Mouse (Mus musculus): ENCODE results near the gene Rps6ka4.

Gene Rps6ka4

DNA sequence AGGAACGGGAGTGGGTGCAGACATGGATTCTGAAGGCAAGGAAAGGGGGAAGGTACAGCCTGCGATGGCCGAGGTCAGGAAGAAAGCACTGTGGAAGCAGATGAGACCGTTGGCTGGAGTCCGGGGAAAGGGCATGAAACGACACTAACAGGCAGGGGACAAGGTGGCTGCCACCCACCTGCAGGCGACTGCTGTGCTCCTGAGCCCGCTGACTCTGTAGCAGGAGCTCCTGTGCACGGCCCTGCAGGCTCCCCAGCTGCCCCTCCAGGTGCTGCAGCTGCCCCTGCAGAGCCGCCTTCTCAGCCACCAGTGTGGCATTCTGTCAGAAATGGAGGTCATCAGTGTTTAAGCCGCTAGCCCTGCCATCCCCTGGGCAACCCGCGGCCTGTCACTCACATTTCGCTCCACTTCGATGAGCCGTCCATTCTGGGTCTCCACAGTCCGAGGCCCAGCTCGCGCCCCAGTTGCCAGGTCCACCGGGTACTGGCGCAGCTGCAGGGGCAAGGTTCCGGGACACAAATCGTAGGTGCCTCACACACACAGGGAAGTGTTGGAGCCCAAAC, 9.2 kb upstream of the Rps6ka4 start:
- no peak for DNase-seq

DNA sequence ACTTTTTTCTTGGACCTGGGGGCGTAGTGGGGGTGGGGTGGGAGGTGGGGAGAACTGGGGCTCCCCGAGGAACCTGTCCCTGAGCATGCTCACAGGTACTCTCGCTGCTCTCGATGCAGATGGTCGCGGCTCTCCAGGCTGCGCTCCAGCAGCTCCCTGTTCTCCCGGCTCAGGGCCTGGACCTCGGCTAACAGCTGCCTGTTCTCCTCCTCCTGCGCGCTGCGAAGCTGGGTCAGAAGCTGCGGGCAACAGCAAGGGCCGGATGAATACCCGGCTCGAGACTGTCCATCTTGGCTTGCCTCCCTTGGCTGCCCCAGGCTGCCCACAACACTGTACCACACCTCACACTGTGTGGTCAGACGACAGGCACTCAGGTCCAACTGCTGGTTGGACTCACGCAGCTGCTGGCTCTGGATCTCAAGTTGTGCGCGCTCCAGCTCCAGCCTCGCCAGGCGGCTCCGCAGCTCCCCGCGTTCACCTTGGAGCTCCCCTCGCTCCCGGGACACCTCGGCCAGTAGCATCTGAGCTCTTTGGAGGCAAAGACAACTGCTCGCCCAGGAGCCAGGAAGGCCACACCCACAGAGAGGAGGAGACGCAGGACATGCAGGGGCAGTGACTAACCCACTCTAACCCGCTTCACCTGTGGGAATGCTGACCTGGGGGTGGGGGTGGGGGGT, 7.5 kb upstream of the Rps6ka4 start:
- peak in 1 of 2 experiments; percentile 55 for DNase-seq

DNA sequence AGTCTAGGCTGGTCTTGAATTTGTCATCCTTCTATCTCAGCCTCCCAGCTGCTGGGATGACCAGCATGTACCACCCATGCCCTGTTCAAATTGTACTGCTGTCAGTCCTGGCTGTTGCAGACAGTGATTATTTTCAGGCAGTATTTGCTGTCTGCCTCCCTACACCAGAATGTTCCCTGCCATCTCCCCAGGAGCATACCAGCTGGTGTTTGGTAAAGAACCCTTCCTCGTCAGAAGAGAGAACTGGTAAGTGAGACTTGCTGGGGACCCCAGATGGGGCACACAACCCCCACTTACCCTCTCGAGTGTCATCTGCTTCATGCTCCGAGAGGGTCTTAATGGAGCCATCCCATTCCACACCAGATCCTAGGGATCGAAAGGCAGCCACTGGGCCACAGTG, 5.6 kb upstream of the Rps6ka4 start:
- DNase-seq: no peak

DNA sequence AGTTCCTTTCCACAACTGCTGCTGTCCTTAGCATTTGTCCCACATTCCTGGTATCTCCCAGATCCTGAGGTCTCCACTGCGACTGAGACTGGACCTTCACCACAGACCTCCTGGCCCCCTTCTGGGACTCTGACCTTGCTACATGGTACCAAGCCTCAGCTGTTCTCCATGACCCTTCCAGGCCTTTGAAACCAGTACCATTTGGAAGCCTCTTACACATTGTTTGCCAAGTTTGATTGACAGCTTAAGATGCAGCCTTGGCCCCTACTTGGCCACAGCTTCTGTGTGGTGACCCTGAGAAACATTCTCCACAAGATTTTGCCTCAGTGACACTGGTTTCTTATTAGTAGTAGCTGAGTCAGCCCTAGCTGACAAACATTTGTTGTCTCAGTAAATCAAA, 1.9 kb upstream of the Rps6ka4 start:
- no peak for DNase-seq

DNA sequence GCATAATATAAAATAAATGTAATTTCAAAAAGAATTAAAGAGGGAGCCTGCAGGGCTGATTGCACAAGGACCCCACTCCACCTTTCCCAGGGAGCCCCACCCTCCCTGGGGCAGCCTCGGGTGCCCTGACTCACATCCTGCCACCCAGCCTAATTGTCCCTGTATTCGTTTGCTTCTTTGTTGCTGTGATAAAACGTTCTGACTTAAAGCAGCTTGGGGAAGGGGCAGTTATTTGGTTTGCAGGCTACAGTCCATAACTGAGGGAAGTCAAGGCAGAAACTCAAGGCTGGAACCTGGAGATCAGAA, 809 bp upstream of the Rps6ka4 start:
- DNase-seq: no peak

DNA sequence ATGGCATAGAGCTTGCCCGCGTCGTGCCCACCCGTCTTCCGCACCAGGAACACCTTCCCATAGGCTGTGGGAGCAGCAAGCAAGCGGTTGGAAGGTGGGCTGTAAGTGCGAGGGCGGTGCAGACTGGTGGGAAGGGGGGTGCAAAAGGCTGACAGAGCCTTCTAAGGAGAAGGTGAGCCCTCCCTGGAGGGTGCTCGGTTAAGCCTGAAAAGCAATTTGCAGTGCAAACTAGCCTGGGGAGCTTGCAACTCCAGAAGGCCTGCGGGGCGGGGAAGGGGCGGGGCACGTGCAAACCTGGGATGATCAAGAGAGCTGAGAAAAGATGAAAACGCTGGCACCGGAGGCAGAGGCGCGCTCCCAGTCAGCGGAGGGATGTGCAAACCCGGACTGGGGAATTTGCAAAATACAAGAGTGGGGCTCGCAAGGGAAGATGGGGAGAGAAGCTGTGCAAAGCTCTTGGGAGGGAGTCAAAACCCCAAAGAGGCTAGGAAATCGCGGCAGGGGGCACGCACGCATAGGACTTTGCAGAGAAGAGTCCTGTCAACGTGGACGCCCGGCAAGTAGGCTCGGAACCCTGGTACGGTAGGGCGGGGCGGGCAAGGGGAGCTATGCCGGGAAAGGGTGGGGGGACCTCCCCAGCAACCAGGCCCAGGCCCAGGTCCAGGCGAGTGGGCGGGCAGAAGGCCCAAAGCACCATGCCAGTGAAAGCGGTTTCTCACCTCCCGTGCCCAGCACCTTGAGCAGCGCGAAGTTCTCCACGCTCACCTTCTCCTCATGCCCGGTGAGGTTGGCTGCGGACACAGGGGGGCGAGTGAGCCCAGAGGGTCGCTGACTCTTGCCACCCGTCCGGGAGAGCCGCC, 591 bp downstream of the Rps6ka4 start:
- DNase-seq: peak; percentile 33 to 73

DNA sequence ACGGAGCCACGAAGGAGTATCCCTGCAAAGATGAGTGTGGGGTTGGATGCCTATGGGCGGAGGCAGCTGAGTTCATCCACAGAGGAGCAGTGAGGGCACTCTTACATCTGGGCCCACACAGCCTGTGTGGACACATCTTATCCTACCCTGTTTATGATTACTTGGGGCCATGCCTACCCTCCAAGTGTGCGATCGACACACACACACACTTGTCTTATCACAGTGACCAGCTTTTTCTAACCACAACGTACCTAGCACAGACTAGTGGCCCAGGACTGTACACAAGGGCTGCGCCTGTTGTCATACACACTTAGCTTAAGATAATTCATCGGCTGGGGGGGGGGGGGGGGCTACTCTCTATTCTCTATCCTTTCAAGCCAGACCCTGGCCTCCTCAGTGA, 8.1 kb downstream of the Rps6ka4 start:
- no peak for DNase-seq

DNA sequence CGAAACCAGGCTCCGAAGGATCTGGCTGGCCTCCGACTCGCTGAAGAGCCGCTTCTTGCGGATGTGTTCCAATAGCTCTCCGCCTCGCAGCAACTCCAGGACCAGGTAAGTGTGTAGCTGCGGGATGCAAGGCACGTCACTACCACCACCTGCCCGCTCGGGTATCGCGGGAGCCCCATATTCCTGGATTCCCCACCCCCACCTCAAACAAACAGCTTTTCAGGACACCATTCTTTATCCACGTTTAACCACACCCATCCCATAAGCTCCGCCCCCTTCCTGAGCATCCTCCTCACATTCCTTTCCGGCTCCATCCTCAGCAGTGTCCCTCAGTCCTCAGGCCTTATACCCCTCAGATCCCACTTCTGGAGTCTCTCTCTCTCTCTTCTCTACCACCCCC, 9.1 kb downstream of the Rps6ka4 start:
- no peak for DNase-seq

DNA sequence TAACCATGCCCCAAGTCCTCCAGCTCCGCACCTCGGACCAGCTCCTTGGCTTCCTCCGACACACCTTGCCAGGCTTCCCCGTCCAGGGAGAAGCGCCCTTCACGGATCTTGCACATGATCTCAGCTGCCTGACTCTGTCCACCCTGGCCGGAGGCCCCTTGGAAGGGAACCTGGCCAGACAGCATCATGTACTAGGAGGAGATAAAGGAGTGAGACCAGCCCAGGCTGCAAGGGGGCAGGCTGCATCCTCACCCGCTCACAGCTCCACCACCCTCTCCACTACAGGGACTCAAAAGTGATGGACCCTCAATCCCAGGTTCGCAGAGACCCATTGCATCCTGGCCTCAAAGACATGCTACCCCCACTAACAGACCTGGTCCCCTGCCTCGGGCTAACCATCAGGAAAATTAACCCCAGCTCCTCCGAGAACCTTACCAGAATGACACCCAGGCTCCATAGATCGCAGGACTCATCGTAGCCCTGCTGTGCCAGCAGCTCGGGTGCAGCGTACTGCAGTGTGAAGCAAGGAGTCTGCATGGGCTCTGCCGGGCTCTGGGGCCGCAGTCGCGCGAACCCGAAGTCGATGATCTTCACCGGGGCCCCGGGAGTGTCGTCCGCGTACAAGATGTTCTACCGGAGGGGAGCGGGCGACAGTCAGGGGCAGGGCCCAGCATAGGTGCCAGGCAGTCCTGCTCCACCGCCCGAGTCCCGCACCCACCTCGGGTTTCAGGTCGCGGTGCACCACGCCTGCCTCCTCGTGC, 9.7 kb downstream of the Rps6ka4 start:
- no peak for DNase-seq

DNA sequence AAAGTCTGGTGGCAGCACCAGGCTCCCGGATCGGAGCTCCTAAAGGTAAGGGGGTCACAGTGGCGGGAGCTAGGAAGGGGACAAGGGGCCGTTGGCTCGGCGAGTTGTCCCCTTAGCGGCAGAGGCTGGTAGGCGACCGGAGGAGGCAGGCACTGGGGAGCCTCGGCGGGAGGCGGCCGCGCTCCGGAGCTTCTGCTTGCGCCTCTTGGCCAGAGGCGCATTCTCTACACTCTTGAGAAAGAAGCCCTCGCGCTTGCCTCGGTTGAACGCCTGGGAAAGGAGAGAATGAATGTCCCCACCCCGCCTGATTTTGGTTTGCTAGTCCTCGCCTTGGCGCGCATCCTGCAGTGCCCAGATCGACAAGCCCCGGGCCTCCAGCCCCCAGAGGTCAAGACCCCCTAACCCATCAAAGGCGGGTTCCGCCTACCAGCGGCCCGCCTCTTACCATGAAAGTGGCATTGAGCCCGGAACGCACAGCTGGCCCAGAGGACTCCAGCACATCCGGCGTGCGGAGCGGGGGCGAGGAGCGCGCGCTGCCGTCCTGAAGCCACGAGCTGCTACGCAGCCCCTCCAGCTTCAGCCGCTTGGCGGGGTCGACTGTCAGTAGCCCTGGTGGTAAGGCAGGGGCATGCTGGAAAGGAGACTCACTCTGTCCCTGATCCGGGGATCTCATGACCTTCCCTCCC, 10.4 kb downstream of the Rps6ka4 start:
- DNase-seq: no peak

DNA sequence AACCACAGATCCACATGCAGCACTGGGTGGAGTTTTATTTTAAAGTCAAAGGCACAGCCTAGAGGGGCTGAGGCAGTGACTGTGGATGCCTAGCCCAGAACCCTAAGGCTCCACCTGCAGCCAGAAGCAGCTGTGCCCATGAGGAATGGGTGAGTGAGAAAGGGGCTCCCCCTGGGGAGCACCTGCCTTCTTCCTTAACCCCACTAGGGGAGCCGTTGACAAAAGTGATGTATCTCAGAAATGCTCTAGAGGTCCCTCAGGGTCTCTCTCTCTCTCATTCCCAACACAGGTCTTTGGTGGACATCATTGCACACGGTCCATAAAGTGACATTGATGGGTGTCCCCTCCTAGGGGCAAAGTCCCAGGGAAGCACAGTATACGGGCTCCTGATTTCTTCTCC, 11.4 kb downstream of the Rps6ka4 start:
- no peak for DNase-seq

DNA sequence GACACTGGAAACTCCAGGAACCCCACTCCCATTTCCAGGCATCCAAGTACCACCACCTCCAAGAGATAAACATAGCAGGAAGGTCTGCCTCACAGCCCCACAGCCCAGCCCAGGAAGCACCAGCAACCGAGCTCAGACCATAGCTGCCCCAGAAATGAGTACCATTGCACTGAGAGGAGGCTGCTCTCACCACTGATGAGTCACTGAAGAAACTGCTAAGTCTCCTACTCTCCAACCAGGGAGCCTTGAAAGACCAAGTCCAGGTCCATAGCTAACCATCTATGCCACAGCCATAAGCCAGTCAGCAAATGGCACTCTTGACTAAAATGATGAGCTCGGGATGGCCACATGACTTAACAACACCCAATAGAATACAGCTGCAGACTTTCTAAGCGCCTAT, 13.8 kb downstream of the Rps6ka4 start:
- DNase-seq: no peak

DNA sequence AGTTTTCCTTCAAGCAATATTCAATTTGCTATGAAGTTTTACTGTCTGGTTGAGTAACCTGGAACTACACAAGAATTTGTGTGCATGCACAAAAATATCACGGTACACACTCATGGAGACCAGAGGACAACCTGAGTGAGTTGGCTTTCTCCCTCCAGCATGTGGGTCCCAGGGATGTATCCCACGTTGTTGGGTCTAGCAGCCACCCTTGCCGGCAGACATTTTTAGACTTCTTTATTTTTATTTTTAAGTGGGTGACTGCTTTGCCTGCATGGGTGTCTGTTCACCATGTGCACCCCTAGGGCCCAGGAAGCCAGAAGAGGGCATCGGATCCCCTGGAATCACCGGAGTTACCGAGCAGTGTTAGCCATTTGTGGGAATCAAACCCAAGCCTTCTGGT, 15.1 kb downstream of the Rps6ka4 start:
- DNase-seq: no peak

DNA sequence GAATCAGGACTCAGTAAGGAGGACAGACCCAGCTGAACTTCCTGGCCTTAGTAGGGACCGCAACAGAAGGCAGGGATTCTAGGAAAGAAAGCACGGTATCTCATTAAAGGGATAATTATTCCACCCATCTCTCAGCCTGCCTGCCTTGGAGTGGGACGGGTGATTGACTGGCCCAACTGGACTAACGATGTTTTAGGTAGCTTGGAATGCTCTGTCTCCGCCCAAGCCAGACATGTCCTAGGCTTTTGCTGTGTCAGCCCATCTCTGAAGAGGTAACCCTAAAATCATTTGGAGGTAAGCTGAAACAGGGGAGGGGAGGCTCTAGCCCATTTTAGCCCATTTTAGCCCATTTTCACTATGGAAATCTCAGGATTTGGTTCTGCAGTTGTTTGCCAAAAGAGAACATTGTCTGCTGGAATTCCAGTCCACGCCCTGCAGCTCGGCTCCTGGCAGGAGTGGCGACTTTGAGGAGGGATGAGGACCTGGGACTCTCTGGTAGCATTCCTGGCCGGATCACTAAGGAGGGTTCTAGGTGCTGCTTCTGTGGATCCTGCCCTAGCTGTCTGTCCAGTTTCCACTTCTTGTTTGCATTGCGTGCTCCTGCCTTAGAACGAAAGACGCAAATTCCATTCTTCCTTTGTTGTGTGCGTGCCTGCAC, 19.8 kb downstream of the Rps6ka4 start:
- DNase-seq: no peak

DNA sequence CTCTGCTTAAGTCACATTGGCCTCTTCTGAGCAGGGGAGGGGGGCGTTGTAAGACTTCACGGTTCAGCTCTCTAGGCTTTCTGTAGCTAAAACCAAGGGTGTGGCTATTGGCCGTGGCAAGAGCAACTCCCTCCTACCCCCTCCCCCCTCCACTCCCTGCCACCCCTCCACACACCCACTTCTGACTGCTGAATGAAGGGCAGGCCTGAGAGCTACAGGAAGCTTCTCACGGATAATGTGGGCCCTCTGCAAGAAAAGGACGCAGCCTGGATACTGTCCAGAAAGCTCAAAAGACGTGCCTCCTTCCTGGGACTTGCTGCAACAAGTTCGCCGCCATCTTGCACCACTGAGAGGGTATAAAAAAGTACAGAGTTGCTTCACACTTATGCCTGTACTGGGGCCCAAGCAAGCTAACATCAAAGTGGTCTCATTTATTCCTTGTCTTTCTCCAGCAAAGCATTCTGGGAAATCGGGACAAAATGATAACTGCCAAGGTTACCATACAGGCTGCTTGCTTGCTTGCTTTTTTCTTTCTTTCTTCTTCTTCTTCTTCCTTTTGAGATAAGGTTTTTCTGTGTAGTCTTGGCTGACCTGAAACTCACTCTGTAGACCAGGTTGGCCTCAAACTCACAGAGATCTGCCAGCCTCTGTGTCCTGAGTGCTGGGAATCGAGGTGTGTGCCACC, 21.2 kb downstream of the Rps6ka4 start:
- DNase-seq: no peak

DNA sequence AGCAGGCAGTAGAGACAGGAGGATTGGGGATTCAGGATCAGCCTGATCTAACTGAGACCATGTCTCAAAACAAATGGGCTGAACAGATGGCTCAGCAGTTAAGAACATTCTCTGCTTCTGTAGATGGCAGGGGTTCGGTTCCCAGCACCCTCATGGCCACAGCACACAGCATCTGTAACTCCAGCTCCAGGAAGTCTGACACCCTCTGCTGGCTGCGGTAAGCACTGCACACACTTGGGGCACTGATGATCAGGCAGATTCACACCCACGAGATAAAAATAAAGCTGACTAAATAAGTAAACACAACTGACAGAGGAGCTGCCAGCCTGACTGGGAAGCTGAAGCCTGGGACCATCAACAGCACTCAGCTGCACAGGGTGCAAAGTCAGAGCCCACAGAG, 25.5 kb downstream of the Rps6ka4 start:
- DNase-seq: no peak

DNA sequence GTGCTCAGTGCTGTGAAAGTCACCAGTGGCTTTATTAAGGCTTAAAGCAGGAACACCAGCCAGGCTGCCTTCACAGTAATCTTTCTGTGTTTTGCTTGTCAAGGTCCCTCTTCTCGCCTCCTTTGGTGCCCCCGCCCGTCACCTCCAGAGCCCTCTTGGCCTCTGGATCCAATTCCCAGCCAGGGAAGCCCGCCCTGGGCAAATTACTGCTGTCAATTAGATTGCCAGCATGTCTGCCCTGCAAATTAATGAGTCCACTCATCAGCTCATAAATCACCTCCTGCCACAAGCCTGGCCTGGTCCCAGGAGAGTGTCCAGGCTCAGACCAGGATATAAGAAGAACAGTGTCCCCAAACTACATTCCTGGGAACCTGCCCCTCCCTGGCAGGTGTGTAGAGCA, 26.1 kb downstream of the Rps6ka4 start:
- DNase-seq: no peak
